In the genomic region with DNA sequence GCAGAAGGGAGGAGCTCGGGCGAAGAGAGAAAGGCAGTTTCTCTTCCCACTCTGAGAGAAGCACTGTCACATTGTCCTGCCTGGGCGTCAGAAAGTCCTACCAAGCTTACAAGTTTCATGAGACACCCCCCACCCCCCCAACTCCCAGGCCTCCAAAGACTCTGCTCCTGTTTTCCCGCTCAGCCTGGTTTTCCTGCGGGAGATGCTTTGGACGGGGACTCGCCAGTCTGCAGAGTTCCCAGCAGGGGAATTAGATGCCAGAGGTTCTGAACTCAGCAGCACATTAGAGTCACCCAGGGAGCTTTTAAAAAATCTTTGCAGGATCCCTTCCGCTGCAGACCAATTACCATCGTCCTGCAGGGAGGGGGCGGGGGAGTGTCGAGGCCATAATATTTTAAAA, we compare ENCODE assay signal across 10 mouse cellular contexts.
A peak's percentile ranks its signal among the peaks of the same experiment; 100 is the strongest.
DNase-seq lines count a peak whose midpoint lies in the region; ATAC-seq and TF ChIP-seq lines count a peak whose summit lies in the region.
"Had no signal": no experiment of that assay in that cellular context is flagged by ENCODE, and none has a peak within 500 bp of the region (broad histone marks: within the 10 kb centered on the region; RNA-seq: fewer than 3 reads in every experiment).

No protein-coding gene starts in this region.

- H3K9ac ChIP-seq in embryonic facial prominence, embryonic 12.5 days, result peak overlapping the region; percentile 34
- H3K9ac ChIP-seq in intestine, embryonic 15.5 days, result no peak overlapping the region
- peak overlapping the region; percentile 26; the same call in 1 of the 2 replicates for H3K9ac ChIP-seq in neural tube, embryonic 12.5 days

- H3K4me1 ChIP-seq in embryonic facial prominence, embryonic 12.5 days, result no peaks in the 10 kb centered on the region; the same call in 1 of the 2 replicates
- H3K4me1 ChIP-seq in intestine, embryonic 15.5 days (replicated peaks), result no peaks in the 10 kb centered on the region
- no peaks in the 10 kb centered on the region; the same call in 1 of the 2 replicates for H3K4me1 ChIP-seq in neural tube, embryonic 12.5 days

- ATAC-seq in embryonic facial prominence, embryonic 12.5 days (ENCODE audit: insufficient number of reproducible peaks, insufficient read depth, low FRiP score, low TSS enrichment), result no peak
- ATAC-seq in intestine, embryonic 15.5 days, result no peak
- ATAC-seq in neural tube, embryonic 12.5 days (ENCODE audit: low FRiP score, low read depth), result no peak

- no peak for TF ChIP-seq CTCF in layer of hippocampus, adult 2 months (conservative IDR thresholded peaks at IDR 0.05)

- whole genome bisulfite sequencing in embryonic facial prominence, embryonic 12.5 days, result 5% methylated on average over 11 of the region's 11 CpGs
- WGBS in intestine, embryonic 15.5 days, result 21% methylated on average over 11 of the region's 11 CpGs
- WGBS in neural tube, embryonic 12.5 days, result 2% methylated on average over 9 of the region's 11 CpGs

- no peaks in the 10 kb centered on the region for H3K9me3 ChIP-seq in embryonic facial prominence, embryonic 12.5 days
- no peaks in the 10 kb centered on the region for H3K9me3 ChIP-seq in intestine, embryonic 15.5 days
- no peaks in the 10 kb centered on the region for H3K9me3 ChIP-seq in neural tube, embryonic 12.5 days

- H3K36me3 ChIP-seq in embryonic facial prominence, embryonic 12.5 days, result no peaks in the 10 kb centered on the region
- H3K36me3 ChIP-seq in intestine, embryonic 15.5 days, result no peaks in the 10 kb centered on the region
- H3K36me3 ChIP-seq in neural tube, embryonic 12.5 days, result no peaks in the 10 kb centered on the region

- H3K27ac ChIP-seq in embryonic facial prominence, embryonic 12.5 days, result no peak overlapping the region
- H3K27ac ChIP-seq in intestine, embryonic 15.5 days, result no peak overlapping the region
- H3K27ac ChIP-seq in neural tube, embryonic 12.5 days, result no peak overlapping the region
- no peak overlapping the region for H3K27ac ChIP-seq in layer of hippocampus, adult 2 months

- H3K4me3 ChIP-seq in embryonic facial prominence, embryonic 12.5 days, result peak overlapping the region; percentile 17; the same call in 1 of the 2 replicates
- H3K4me3 ChIP-seq in intestine, embryonic 15.5 days (replicated peaks), result no peak overlapping the region
- 0 out of 2 replicates have a peak overlapping the region, but pooled peaks have one; percentile 15 for H3K4me3 ChIP-seq in neural tube, embryonic 12.5 days
- no peak overlapping the region for H3K4me3 ChIP-seq in layer of hippocampus, adult 2 months

- peak overlapping the region; percentile 42 for H3K4me2 ChIP-seq in embryonic facial prominence, embryonic 12.5 days (replicated peaks)
- peak overlapping the region; percentile 43 for H3K4me2 ChIP-seq in intestine, embryonic 15.5 days (replicated peaks)
- peak overlapping the region; percentile 45 for H3K4me2 ChIP-seq in neural tube, embryonic 12.5 days (replicated peaks)

- DNase-seq in kidney, postnatal 10 days, result peak; percentile 12
- DNase-seq in kidney, postnatal 36 days, result no peak
- no peak for DNase-seq in ovary, adult 18-20 months (ENCODE audit: low spot score)
- no peak for DNase-seq in adrenal gland, postnatal 14 days
- no peak for DNase-seq in layer of hippocampus, adult 2 months (ENCODE audit: low spot score in 2 of 2)
- DNase-seq: gastrocnemius, postnatal 14 days; retina, postnatal 1 day had no signal

- no peaks in the 10 kb centered on the region for H3K27me3 ChIP-seq in embryonic facial prominence, embryonic 12.5 days
- no peaks in the 10 kb centered on the region for H3K27me3 ChIP-seq in intestine, embryonic 15.5 days (replicated peaks)
- H3K27me3 ChIP-seq in neural tube, embryonic 12.5 days (replicated peaks), result no peaks in the 10 kb centered on the region

Comparison
In these comparisons a context has a peak if more than half of its experiments do, and no peak if none do; other contexts are left out.
1. H3K4me3 ChIP-seq: peak in embryonic facial prominence, embryonic 12.5 days (single experiment) and neural tube, embryonic 12.5 days (single experiment); none in intestine, embryonic 15.5 days (single experiment) and layer of hippocampus, adult 2 months (single experiment).
2. Peak in every context shown above with its lines, with median percentiles within 50 percentile points of each other: H3K4me2 ChIP-seq.